Mouse (Mus musculus) liver, embryonic 15.5 days (tissue): ENCODE measurements around the gene Eif4g3. TPM values are rescaled to one million over a fixed set of nuclear protein-coding genes. Genes with fewer than 3 reads are reported as not detected.

Experiments
- ATAC-seq: fragments of 200-750 bp; cut with Nextera tagmentation; 2 replicates; pipeline ENCODE4 v1.8.0; 2017; ENCODE audit warnings: moderate number of reproducible peaks, mild to moderate bottlenecking, moderate library complexity; ENCODE audit not compliant: insufficient read depth
- H3K27ac ChIP-seq: fragments of 300-500 bp; sonication (generic); replicated peaks from 2 replicates; pipeline ENCODE4 v1.5.1; 2015; ENCODE audit warnings: mild to moderate bottlenecking, inconsistent platforms
- H3K27me3 ChIP-seq: fragments of 300-500 bp; sonication (generic); 2 replicates; pipeline ENCODE4 v1.6.1; 2015; ENCODE audit warnings: mild to moderate bottlenecking, inconsistent platforms
- H3K36me3 ChIP-seq: fragments of 300-500 bp; sonication (generic); replicated peaks from 2 replicates; pipeline ENCODE4 v1.6.1; 2015; ENCODE audit warnings: moderate library complexity, mild to moderate bottlenecking, inconsistent platforms
- H3K4me1 ChIP-seq: fragments of 300-500 bp; sonication (generic); replicated peaks from 2 replicates; pipeline ENCODE4 v1.6.1; 2015; ENCODE audit warnings: inconsistent platforms
- H3K4me2 ChIP-seq: fragments of 300-500 bp; sonication (generic); 2 replicates; pipeline ENCODE4 v1.6.1; 2015; ENCODE audit warnings: moderate library complexity, mild to moderate bottlenecking, inconsistent platforms
- H3K4me3 ChIP-seq: fragments of 300-500 bp; sonication (generic); replicated peaks from 2 replicates; pipeline ENCODE4 v1.5.1; 2015; ENCODE audit warnings: mild to moderate bottlenecking, inconsistent platforms
- H3K9ac ChIP-seq: fragments of 300-500 bp; sonication (generic); 2 replicates; pipeline ENCODE4 v1.6.1; 2015; ENCODE audit warnings: moderate library complexity, mild to moderate bottlenecking, inconsistent platforms
- H3K9me3 ChIP-seq: fragments of 300-500 bp; sonication (generic); replicated peaks from 2 replicates; pipeline ENCODE4 v1.6.1; 2016; ENCODE audit warnings: inconsistent platforms
- WGBS: fragments of 180-500 bp; shearing (Covaris S2); methylation state at CpG from one replicate; pipeline ENCODE4 v1.1.7; 2015; ENCODE audit warnings: mixed read lengths; ENCODE audit not compliant: insufficient replicate concordance; 5-methylcytosine and 5-hydroxymethylcytosine counted together
- polyA plus RNA-seq: library from polyadenylated mRNA; unstranded; fragments of >200 nt; fragmentation: Nextera tagmentation; extraction: Ambion mirVana; gene quantifications from 2 replicates; pipeline ENCODE4 v1.2.1, GENCODE M21; 2015

Eif4g3 gene
- 6.3 and 8.5 TPM in 2 replicates for polyA plus RNA-seq

DNA sequence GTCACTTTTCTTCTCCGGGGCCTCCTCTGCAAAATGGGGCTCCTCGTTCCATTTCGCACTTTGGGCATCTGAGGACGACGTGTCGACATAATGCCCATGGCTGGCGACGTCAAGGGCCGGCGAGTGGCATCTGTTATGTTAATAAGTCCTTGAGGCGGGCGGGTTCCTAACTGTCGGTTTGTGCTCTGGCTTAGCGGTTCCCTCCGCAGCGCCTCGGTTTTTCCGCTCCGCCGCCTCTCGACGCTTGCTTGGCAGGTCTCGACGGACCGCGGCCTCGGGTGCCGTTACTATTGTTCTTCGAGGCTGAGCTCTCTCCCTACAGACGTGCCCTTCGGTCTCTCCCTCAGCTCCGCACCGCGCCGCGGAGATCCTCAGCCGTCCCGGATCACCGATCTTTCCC is at the start of gene Eif4g3:
Gene Eif4g3, plus strand, starts transcription at position 133 of the 400 bp plus-strand sequence.
- WGBS: 4% methylated on average over 39 of the region's 39 CpGs
- H3K9ac ChIP-seq: peak within 1 kb of the TSS; percentile 90
- H3K9me3 ChIP-seq: no peaks in the 10 kb centered on the region
- peak within 1 kb of the TSS; percentile 83 for H3K27ac ChIP-seq
- H3K4me2 ChIP-seq: peak within 1 kb of the TSS; percentile 95
- H3K4me1 ChIP-seq: peaks cover 32% of the 10 kb centered on the region
- peak within 1 kb of the TSS; percentile 90 for H3K4me3 ChIP-seq
- H3K27me3 ChIP-seq: peaks cover 34% of the 10 kb centered on the region
- ATAC-seq: peak; percentile 63
- H3K36me3 ChIP-seq: peaks cover 7% of the 10 kb centered on the region; the same call in 1 of the 2 replicates

DNA sequence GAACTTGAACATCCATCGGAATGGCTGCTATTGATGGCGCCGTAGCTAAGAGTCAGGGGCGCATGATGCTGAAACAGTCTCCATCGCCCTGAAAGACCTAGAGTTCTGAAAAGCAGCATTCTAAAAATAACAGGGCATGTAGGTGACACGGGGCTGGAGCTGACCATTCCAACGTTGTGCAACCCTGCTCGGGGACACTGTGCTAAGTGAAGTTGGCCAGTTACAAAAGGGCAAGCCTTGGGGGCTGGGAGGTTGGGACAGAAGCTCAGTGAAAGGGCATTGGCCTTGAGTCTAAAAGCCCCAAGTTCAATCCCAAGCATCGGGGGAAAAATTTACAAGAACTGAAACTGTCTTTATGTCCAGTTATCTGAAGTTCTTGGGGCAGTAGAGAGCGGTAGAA is 49.3 kb upstream of the Eif4g3 start:
- H3K9me3 ChIP-seq: no peaks in the 10 kb centered on the region
- WGBS: 67% methylated on average over 10 of the region's 10 CpGs
- peaks cover 26% of the 10 kb centered on the region for H3K36me3 ChIP-seq
- H3K9ac ChIP-seq: no peak overlapping the region
- peaks cover 18% of the 10 kb centered on the region for H3K4me1 ChIP-seq
- peak; percentile 70 for ATAC-seq
- H3K27ac ChIP-seq: peak overlapping the region; percentile 67
- H3K4me2 ChIP-seq: no peak overlapping the region
- H3K4me3 ChIP-seq: no peak overlapping the region
- no peaks in the 10 kb centered on the region for H3K27me3 ChIP-seq

DNA sequence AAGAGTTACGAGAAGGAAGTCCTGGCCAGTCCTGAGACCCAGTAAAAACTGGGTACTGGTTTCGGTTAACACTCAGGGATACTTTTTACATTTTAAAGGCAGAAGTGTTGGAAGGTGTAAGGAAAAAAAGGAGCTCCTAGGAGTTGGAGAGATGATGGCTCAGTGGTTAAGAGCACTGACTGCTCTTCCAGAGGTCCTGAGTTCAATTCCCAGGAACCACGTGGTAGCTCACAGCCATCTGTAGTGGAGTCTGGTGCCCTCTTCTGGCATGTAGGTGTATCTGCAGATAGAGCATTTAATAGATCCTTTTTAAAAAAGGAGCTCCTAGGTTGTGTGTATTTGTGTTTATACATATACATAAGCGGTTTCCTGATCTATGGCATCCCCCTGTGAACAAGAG is 47.4 kb upstream of the Eif4g3 start:
- no peaks in the 10 kb centered on the region for H3K9me3 ChIP-seq
- H3K27me3 ChIP-seq: no peaks in the 10 kb centered on the region
- no peak for ATAC-seq
- H3K9ac ChIP-seq: no peak overlapping the region
- no peak overlapping the region for H3K4me3 ChIP-seq
- H3K27ac ChIP-seq: no peak overlapping the region
- H3K4me1 ChIP-seq: peaks cover 18% of the 10 kb centered on the region
- WGBS: 50% methylated on average over 4 of the region's 4 CpGs
- peaks cover 32% of the 10 kb centered on the region for H3K36me3 ChIP-seq
- no peak overlapping the region for H3K4me2 ChIP-seq

- Histone ChIP-seq H3K9me3 (no peaks in the 10 kb centered on the region), H3K9ac (no peak overlapping the region), H3K4me2 (no peak overlapping the region), H3K36me3 (peaks cover 28% of the 10 kb centered on the region), H3K27me3 (no peaks in the 10 kb centered on the region), H3K27ac (no peak overlapping the region), H3K4me1 (peaks cover 18% of the 10 kb centered on the region), H3K4me3 (no peak overlapping the region)
- ATAC-seq: no peak
- 76% methylated on average over 10 of the region's 11 CpGs for WGBS
Observed at GRCm38 (mm10) chr4:137946419-137946818, 46.4 kb upstream of the Eif4g3 start.

- H3K27me3 ChIP-seq: no peaks in the 10 kb centered on the region
- no peak overlapping the region for H3K27ac ChIP-seq
- ATAC-seq: no peak
- peaks cover 19% of the 10 kb centered on the region for H3K4me1 ChIP-seq
- no peak overlapping the region for H3K4me3 ChIP-seq
- WGBS: 36% methylated on average over 4 of the region's 4 CpGs
- no peaks in the 10 kb centered on the region for H3K9me3 ChIP-seq
- peaks cover 24% of the 10 kb centered on the region for H3K36me3 ChIP-seq
- H3K4me2 ChIP-seq: no peak overlapping the region
- no peak overlapping the region for H3K9ac ChIP-seq
Observed at GRCm38 (mm10) chr4:137952840-137953239, 40.0 kb upstream of the Eif4g3 start.

DNA sequence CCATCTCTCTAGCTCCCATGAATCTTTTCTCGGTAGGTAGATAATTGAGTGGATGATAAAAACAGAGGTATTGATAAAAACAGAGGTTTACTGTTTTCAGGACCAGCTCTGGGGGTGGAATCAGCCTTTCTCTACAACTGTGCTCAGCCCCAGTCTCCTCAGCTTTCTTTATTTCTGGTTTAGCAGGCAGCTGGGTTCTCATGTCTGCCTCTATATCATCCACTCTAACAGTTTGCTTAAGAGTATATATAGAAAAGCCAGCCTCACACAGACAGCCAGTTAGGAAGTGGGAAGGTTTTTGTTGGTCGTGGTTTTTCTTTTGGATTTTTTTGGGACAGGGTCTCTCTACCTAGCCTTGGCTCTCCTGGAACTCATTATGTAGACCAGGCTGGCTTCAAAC is 38.6 kb upstream of the Eif4g3 start:
- no peak for ATAC-seq
- Histone ChIP-seq H3K9me3 (no peaks in the 10 kb centered on the region), H3K27ac (no peak overlapping the region), H3K27me3 (no peaks in the 10 kb centered on the region), H3K36me3 (peaks cover 34% of the 10 kb centered on the region), H3K4me2 (no peak overlapping the region), H3K9ac (no peak overlapping the region), H3K4me3 (no peak overlapping the region), H3K4me1 (peaks cover 19% of the 10 kb centered on the region)
- 46% methylated on average over 2 of the region's 2 CpGs for WGBS

GRCm38 (mm10) chr4:137954926-137955396 is 37.9 kb upstream of the Eif4g3 start:
- H3K36me3 ChIP-seq: peaks cover 36% of the 10 kb centered on the region
- peaks cover 19% of the 10 kb centered on the region for H3K4me1 ChIP-seq

DNA sequence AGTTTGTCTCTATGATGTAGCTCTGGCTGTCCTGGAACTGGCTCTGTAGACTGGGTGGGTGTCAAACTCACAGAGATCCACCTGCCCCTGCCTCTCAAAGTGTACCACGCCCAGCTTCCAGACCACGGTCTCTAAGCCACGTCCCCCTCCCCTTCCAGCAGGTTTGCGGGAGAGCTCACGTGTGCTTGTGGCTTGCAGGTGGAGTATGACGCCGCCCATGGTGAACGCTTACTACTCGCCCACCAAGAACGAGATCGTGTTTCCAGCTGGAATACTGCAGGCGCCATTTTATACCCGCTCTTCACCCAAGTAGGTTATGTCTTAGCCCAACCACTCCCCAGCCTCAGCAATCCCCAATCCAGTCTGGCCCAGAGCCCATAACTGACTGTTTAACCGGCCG is 36.6 kb upstream of the Eif4g3 start:
- WGBS: 82% methylated on average over 15 of the region's 15 CpGs
- Histone ChIP-seq H3K4me2 (no peak overlapping the region), H3K36me3 (peaks cover 39% of the 10 kb centered on the region), H3K4me1 (peaks cover 19% of the 10 kb centered on the region), H3K9me3 (no peaks in the 10 kb centered on the region), H3K9ac (no peak overlapping the region), H3K27me3 (no peaks in the 10 kb centered on the region), H3K4me3 (no peak overlapping the region), H3K27ac (no peak overlapping the region)
- ATAC-seq: no peak

More at GRCm38 (mm10) chr4:137954926-137955396, 37.9 kb upstream of the Eif4g3 start:
- Histone ChIP-seq H3K27me3 (no peaks in the 10 kb centered on the region), H3K4me3 (no peak overlapping the region), H3K9ac (no peak overlapping the region), H3K9me3 (no peaks in the 10 kb centered on the region), H3K27ac (0 out of 2 replicates have a peak overlapping the region, but pooled peaks have one; percentile 21), H3K4me2 (no peak overlapping the region)
- WGBS: 20% methylated on average over 8 of the region's 8 CpGs
- peak; percentile 77 for ATAC-seq

DNA sequence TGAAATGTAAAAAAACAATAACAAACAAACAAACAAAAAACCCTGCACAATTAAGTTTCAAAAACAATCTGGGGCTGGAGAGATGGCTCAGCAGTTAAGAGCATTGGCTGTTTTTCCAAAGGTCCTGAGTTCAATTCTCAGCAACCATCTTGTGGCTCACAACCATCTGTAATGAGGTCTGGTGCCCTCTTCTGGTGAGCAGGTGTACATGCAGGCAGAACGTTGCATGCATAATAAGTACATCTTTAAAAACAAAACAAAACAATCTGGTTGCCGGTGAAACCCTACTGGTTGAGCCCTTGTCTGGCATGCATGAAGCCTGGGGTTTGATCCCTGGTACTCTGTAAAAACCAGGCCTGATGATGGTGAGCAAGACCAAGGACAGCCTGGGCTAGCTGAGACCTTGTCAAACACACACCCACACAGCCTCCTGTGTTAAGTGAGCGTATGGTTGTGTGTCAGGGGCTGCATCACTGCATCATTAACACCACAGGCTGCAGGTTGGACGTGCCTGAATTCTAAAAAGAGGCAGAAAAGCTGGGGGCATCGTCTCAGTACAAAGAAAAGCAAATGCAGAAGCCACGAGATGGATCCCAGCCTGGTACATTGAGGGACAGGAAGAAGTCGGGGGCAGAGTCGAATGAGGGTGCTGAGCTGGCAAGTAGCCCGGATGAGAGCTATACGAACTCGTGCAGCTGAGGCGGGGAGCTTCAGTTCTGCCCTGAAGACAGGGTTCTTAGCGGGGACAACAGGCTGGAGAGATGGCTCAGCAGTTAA is 32.7 kb upstream of the Eif4g3 start:
- Histone ChIP-seq H3K4me3 (no peak overlapping the region), H3K9ac (no peak overlapping the region), H3K27me3 (no peaks in the 10 kb centered on the region), H3K36me3 (peaks cover 59% of the 10 kb centered on the region), H3K4me2 (no peak overlapping the region), H3K4me1 (peaks cover 7% of the 10 kb centered on the region), H3K9me3 (no peaks in the 10 kb centered on the region), H3K27ac (no peak overlapping the region)
- no peak for ATAC-seq
- 65% methylated on average over 13 of the region's 13 CpGs for WGBS

DNA sequence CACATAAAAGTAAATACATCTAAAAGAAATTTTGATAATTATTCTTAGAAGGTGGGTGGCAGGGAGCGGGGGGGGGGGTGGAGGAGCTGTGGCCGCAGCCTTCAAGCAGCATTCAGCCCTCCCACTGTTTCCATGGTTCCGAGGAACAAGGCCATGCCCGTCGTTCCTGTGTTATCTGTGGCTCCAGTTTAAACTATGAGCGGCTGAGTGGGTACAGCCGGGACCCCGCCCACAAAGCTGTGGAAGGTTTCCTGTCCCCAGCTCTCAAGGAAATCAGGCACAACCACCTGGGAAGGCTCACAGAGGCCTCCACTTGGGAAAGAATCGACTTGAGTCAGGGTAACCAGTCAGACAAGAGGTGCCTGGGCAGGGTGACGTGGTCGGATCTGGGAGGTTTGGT is 32.1 kb upstream of the Eif4g3 start:
- H3K9ac ChIP-seq: no peak overlapping the region
- H3K27ac ChIP-seq: no peak overlapping the region
- no peak for ATAC-seq
- H3K9me3 ChIP-seq: no peaks in the 10 kb centered on the region
- peaks cover under 1% of the 10 kb centered on the region; the same call in 1 of the 2 replicates for H3K4me1 ChIP-seq
- no peak overlapping the region for H3K4me3 ChIP-seq
- H3K4me2 ChIP-seq: no peak overlapping the region
- H3K27me3 ChIP-seq: no peaks in the 10 kb centered on the region
- peaks cover 57% of the 10 kb centered on the region for H3K36me3 ChIP-seq
- WGBS: 35% methylated on average over 11 of the region's 11 CpGs

DNA sequence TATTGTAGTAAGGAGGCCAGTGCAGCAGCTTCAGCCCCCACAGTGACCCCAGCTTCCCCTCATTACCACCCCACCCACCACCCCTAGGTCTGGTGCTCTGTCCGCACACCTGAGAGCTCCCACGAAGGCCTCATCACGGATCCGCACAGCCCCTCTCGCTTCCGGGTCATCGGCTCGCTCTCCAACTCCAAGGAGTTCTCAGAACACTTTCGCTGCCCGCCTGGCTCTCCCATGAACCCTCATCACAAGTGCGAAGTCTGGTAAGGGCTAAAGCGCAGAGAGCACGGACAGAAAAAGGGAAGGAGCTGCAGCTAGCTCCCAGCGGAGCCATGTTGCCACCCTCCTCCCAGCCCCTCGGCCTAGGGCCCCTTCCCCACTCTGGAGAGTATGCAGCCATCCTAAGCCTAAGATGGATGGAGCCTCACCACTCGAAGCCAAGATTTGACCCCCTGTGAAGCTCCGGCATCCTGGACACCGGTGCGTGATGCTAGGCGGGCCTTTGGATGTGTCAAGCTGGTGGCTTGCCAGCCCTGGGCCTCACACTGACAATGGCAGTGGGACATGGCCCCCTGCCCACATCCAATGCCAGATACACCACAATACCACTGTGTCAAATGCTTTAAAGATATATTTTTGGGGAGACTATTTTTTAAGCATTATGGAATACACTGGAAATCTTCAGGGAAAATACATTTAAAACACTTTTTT is 30.0 kb upstream of the Eif4g3 start:
- ATAC-seq: no peak
- 87% methylated on average over 20 of the region's 20 CpGs for WGBS

More for the DNA sequence above, 30.0 kb upstream of the Eif4g3 start:
- Histone ChIP-seq H3K4me3 (no peak overlapping the region), H3K27me3 (no peaks in the 10 kb centered on the region), H3K27ac (no peak overlapping the region), H3K4me1 (no peaks in the 10 kb centered on the region; the same call in 1 of the 2 replicates), H3K9ac (no peak overlapping the region), H3K4me2 (no peak overlapping the region), H3K9me3 (no peaks in the 10 kb centered on the region), H3K36me3 (peaks cover 49% of the 10 kb centered on the region)
